Mouse (Mus musculus) gastrocnemius, adult 8-10 months (tissue): ENCODE results near the gene Ly6g5b. TPM values are rescaled to one million over a fixed set of nuclear protein-coding genes. Genes with fewer than 3 reads are reported as not detected.
A peak's percentile ranks its signal among the peaks of the same experiment; 100 is the strongest.
"Not testable (repeated sequence)": the region's sequence is repeated elsewhere in the genome, so short reads cannot be mapped to it uniquely, and the experiment has no call there.

Experiments
- DNase-seq, 2 experiments: peaks; one replicate each; pipeline ENCODE4 v3.0.0; 2022; ENCODE audit warnings: low spot score in 2 of 2
- total RNA-seq, 4 experiments: library from RNA; stranded (reverse); gene quantifications; 2 replicates each; pipeline ENCODE4 v1.2.4; 2022

The Ly6g5b gene
- total RNA-seq, 4 experiments from 2014 or later = not detected

GRCm38 (mm10) chr17:35140490-35140996 lies 25.3 kb upstream of the Ly6g5b start:
- no peak for DNase-seq

- DNase-seq = no peak
Measured at GRCm38 (mm10) chr17:35139269-35139668, 24.0 kb upstream of the Ly6g5b start.

GRCm38 (mm10) chr17:35135591-35136320 lies 20.5 kb upstream of the Ly6g5b start:
- no peak for DNase-seq

DNA sequence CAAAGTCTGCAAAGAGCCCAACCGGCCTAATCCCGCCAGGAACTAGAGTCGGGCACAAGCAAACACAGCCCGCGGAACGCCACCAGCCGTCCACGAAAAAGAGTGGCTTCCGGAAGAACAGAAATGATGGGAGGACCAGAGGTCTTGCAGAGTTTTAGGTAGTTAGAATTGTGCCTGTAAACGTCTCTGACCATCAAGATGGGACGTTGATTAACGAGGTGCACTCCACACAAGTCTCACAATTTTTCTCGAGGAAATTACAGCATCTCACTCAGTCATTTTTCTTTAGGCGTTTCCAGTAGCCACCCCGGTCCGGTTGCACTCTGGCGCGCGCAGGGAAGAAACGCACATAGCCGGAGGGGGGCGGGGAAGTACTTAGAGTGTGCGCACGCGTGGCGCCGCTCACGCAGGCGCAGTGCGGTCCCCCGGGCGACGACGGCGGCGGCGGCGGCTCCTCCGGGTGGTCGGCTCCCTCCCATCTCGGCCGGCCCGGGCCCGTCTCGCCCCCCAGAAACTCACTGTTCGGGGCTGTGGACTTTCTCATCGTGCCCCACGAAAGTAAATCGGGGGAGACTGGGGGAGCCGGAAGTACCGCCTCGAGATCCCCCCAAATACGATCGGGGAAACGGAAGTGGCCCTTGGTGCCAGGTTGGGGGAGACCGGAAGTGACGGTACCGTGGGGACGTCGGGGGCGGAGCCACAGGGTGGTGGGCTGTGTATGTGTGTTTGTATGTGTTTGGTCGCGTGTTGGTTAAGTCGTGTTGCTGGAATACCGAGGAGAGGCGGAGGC lies 19.8 kb upstream of the Ly6g5b start, which contains the start of gene Bag6:
Gene Bag6, plus strand, starts transcription at position 378 of the 790 bp plus-strand sequence.
- DNase-seq = peak; percentile 93 to 94

- no peak for DNase-seq
Measured at GRCm38 (mm10) chr17:35133517-35133916, 18.3 kb upstream of the Ly6g5b start.

GRCm38 (mm10) chr17:35132174-35132560 lies 16.9 kb upstream of the Ly6g5b start:
- DNase-seq = no peak

DNA sequence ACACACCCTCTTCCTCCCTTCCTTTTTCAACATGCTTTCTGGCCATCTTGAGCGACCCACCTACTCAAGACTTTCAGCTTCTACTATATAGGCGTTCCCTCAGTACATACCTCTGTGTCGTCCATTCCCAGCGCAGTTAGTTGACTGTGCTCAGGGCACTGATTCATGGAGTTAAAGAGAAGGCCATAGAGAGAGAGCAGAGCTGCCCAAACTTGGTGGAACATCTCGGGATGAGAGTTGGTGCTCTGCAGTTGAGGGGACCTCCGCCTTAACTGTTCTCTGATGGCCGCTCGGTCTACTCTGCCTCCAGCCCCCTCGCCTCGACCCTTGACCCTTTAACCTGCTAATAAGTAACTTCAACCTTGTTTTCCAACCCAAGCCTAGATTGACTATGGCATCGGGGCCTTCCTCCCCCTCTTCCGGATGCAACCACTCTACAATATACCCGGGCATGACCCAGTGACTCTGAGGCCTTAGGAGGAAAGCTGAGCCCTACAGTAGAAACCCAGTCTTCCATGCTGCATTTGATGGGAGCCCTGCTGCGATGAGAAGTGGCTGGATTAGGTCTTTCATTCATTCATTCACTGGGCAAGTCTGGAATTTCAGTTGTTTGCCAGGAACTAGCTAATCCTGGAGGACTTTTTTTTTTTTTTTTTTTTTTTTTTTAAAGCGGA lies 16.4 kb upstream of the Ly6g5b start, which contains the start of gene Apom:
Gene Apom, minus strand, starts transcription at position 551 of the 674 bp plus-strand sequence.
- no peak for DNase-seq

GRCm38 (mm10) chr17:35131038-35131437 lies 15.8 kb upstream of the Ly6g5b start:
- no peak for DNase-seq

DNA sequence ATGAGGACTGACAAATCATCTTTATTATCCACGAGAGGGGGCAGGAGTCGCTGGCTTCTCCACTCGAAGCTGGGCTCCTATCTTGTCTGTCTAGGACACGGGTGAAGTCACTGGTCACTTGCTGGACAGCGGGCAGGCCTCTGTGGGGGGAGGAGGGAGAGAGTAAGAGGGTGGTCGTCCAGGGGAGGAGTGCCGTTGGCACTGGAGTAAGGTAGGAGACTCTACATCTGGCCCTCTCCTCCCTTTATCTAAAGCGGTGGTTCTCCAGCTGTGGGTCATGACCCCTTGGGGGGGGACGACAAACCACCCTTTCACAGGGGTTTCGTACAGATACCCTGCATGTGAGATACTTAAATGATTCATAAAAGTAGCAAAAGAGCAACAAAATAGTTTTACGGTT lies 13.8 kb upstream of the Ly6g5b start:
- DNase-seq = no peak

GRCm38 (mm10) chr17:35127017-35127416 lies 11.8 kb upstream of the Ly6g5b start:
- no peak for DNase-seq

- peak; percentile 54 to 67 for DNase-seq
Measured at GRCm38 (mm10) chr17:35126206-35126611, 11.0 kb upstream of the Ly6g5b start, which contains the start of gene D17H6S53E. TSS of gene D17H6S53E (plus strand) at chr17:35126373.

DNA sequence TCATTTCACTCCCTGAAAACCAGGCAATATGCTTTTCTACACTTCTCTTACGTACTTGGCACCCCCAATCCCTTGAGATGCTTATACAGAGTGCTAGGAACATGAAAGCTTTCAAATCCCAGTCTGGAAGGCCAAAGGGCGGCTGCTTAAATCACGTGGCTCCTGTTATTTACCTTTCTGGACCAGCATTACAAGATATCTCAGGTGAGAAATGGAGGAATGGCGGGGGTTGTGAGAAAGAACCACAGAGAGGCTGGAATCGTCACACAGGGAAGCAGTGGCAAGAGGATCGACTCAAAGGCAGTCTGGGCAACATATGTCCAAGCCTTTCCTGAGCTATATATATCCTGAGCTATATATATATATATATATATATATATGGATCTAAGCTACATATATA lies 10.3 kb upstream of the Ly6g5b start:
- DNase-seq = no peak

DNA sequence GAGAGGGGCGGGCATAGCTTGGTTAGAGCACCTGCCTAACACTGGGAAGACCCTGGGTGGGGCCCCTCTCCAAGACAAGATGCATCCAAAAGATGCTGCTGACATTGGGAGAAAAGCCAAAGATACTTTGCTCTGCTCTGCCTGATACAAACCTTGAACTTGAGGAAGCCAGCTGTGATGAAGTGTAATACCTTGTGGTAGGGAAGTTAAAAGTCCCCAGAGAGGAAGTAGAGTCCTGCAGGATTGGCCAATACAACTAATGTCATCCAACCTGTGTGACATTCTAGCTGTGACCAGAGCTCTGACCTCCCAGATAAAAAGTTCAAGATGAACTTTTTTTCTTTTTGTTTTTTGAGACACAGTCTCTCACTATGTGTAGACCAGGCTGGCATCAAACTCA lies 9.9 kb upstream of the Ly6g5b start:
- no peak for DNase-seq

- not testable (repeated sequence) for DNase-seq
Measured at GRCm38 (mm10) chr17:35124261-35124896, 9.2 kb upstream of the Ly6g5b start.

- DNase-seq = not testable (repeated sequence)
Measured at GRCm38 (mm10) chr17:35123287-35123686, 8.1 kb upstream of the Ly6g5b start.

DNA sequence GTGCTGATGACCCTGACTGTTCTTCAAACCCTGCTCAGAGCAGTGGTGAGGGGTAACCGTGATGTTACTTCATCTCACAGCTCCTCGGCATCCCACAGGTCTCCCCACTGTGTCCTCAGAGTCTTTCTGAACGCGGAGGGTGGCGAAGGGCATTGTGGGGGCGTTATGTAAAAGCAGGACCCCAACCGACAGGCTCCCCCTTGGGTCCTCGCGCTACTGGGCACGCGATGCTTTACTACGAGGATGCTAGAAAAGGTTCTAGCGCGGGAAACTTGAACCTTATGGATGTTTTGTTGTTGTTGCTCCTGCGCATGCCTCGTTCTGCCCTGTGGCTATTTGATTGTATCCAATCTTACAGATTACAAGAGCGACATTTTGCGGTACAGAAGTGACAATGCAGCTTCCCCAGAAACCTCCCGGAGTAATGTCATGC lies 6.7 kb upstream of the Ly6g5b start, which contains the start of gene Csnk2b:
Gene Csnk2b, minus strand, starts transcription at position 183 of the 433 bp plus-strand sequence.
- DNase-seq = no peak

DNA sequence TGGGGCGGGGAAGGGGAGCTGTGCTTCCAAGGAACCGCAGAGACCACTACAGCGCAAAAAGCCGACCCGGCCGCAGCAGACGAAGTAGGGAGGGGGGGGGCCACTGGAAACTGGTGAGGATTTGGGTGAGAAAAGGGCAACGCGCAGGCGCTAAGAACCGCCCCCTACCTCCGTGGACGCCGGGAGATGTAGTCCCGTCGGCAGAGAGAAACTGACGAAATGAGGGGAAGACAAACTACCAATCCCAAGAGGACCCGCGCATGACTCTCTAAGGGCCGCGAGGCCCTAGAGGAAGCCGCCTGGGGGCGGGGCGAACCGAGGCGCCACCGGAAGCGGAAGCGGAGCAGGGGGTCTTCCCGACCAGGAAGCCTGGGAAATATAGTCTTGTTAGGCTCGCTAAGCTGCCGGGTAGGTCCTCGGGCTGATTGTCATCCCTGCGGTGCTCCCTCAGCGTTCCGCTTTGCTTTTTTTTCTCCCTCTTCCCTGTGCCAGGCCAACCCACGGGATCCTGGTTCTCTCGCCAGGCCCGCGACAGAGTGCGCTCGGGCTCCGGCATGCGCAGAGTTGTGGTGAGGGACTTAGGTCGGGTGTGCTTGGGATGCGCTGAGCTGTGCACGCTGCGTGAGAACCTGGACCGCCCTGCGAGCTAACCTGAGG lies 6.0 kb upstream of the Ly6g5b start, which contains the start of gene Gpank1:
Gene Gpank1, plus strand, starts transcription at position 313 of the 657 bp plus-strand sequence.
- DNase-seq = peak; percentile 96 to 97

- DNase-seq = peak; percentile 26 to 32
Measured at GRCm38 (mm10) chr17:35120745-35121142, 5.5 kb upstream of the Ly6g5b start.

DNA sequence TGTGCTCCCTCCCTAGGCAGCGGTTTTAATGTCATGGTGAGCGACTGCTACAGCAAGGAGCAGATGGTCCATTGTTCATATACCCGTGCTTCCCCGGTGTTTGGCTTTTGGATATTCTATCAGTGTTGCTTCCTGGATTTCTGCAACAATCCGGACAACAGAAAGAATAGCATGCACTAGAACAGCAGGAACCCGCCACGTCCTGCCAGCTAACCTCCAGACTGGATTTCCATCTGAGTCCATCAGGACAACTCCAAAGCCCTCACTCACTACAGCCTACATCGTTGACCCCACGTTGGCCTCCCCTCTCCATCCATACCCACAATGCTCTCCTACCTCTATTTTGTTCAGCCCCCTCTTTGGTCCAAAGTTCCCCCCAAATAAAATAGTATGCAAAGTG lies 3.5 kb downstream of the Ly6g5b start:
- no peak for DNase-seq

GRCm38 (mm10) chr17:35108097-35108496 lies 7.1 kb downstream of the Ly6g5b start, which contains the start of gene Ly6g5c:
TSS of gene Ly6g5c (plus strand) at chr17:35108279.
- DNase-seq = no peak
